Mouse (Mus musculus) liver, adult 2 months (tissue): ENCODE results near the gene Abi3.

Source experiments
- CTCF ChIP-seq: fragments of 200-500 bp; IDR thresholded peaks from 2 replicates; pipeline ENCODE4 v1.5.1; 2011; ENCODE audit warnings: low read depth, low read length, control low read depth
- POLR2A ChIP-seq: fragments of 200-500 bp; IDR thresholded peaks from 2 replicates; pipeline ENCODE4 v1.6.1; 2011; ENCODE audit warnings: low read length, control low read depth; ENCODE audit not compliant: insufficient read depth; ENCODE audit errors: extremely low read depth

DNA sequence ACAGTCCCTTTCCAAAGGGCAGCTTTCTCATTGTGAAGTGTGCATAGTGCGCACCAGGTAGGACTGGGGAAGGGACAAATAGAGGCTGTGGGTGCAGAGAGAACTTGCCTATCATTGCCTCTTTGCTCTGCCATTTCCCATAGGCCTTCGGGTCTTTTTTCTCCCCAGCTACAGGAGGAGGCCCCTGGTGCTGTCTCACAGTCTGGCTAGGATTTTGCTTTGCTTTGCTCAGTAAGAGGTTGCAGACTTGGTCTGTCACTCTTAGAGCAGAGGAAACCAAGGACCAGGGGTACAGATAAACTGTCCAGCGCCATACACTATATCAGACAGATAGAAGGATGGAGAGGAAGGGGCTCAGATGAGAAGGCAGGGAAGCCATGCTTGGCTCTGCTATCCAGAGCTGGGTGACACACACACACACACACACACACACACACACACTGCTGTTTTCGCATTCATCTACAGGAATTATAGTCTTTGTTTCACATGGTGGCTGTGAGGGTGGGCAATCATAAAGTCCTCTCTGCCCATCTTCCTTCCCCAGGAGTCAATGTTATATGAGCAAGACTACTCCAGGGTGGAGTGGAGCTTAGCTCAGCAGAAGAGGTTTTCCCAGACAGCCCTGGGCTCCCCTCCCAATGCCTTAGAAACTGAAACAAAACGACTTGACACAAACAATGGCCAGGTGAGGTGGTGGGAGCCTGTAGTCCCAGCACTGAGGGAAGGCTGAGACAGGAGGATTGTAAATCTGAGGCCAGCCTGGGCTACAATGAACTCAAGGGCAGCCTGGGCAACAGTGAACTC lies 1.4 kb downstream of the Abi3 start:
- TF ChIP-seq CTCF (no peak), POLR2A (no peak)
